Mouse (Mus musculus): ENCODE measurements around the gene Tnni1. TPM values are rescaled to one million over a fixed set of nuclear protein-coding genes. Genes with fewer than 3 reads are reported as not detected.

Gene Tnni1
- polyA plus RNA-seq, 1 experiment from 2014 or later = 89.0 TPM

Other genes starting within 250 kb of the Tnni1 start
- 15.4 and 17.1 TPM in 2 replicates for gene Nav1, start 172.1 kb upstream of the Tnni1 start, polyA plus RNA-seq (2016; fragmentation: Nextera tagmentation; extraction: Ambion mirVana)
- gene Csrp1, start 59.4 kb upstream of the Tnni1 start, polyA plus RNA-seq (2016; fragmentation: Nextera tagmentation; extraction: Ambion mirVana) = 63.6 and 75.1 TPM in 2 replicates
- gene Phlda3, start 13.3 kb upstream of the Tnni1 start, polyA plus RNA-seq (2016; fragmentation: Nextera tagmentation; extraction: Ambion mirVana) = 43.6 and 43.7 TPM in 2 replicates
- gene Lad1, start 39.2 kb downstream of the Tnni1 start, polyA plus RNA-seq (2016; fragmentation: Nextera tagmentation; extraction: Ambion mirVana) = 5.2 and 5.3 TPM in 2 replicates
- 36.0 and 40.6 TPM in 2 replicates for gene Tnnt2, start 56.9 kb downstream of the Tnni1 start, polyA plus RNA-seq (2016; fragmentation: Nextera tagmentation; extraction: Ambion mirVana)
- 1.3 and 2.6 TPM in 2 replicates for gene Pkp1, start 139.8 kb downstream of the Tnni1 start, polyA plus RNA-seq (2016; fragmentation: Nextera tagmentation; extraction: Ambion mirVana)
- gene Igfn1, start 226.9 kb downstream of the Tnni1 start, polyA plus RNA-seq (2016; fragmentation: Nextera tagmentation; extraction: Ambion mirVana) = 0.14 TPM in 1 of 2 replicates, not detected in the other
- 165 and 173 TPM in 2 replicates for gene Tmem9, start 228.7 kb downstream of the Tnni1 start, polyA plus RNA-seq (2016; fragmentation: Nextera tagmentation; extraction: Ambion mirVana)

Measured in limb, embryonic 12.5 days (tissue).